Mouse (Mus musculus) heart, postnatal 0 days (tissue): ENCODE data around the gene Ppp1r12b. TPM values are rescaled to one million over a fixed set of nuclear protein-coding genes. Genes with fewer than 3 reads are reported as not detected.

Experiments used
- ATAC-seq: fragments of 200-750 bp; cut with Nextera tagmentation; 2 replicates; pipeline ENCODE4 v1.8.0; 2017; ENCODE audit warnings: low read depth, moderate number of reproducible peaks, moderate library complexity; ENCODE audit not compliant: insufficient read depth
- DNase-seq: peaks from one replicate; pipeline ENCODE4 v3.0.0-alpha.2; 2016; ENCODE audit warnings: low spot score
- H3K27ac ChIP-seq: fragments of 300-500 bp; sonication (generic); 2 replicates; pipeline ENCODE4 v1.5.1; 2014; ENCODE audit warnings: low read depth, mild to moderate bottlenecking
- H3K27me3 ChIP-seq: fragments of 300-500 bp; sonication (generic); 2 replicates; pipeline ENCODE4 v1.6.1; 2014; ENCODE audit warnings: low read length, mixed read lengths; ENCODE audit not compliant: control insufficient read depth, insufficient read depth
- H3K36me3 ChIP-seq: fragments of 300-500 bp; sonication (generic); replicated peaks from 2 replicates; pipeline ENCODE4 v1.6.1; 2014; ENCODE audit warnings: low read length, mixed read lengths; ENCODE audit not compliant: control insufficient read depth, insufficient read depth
- H3K4me1 ChIP-seq: fragments of 300-500 bp; sonication (generic); 2 replicates; pipeline ENCODE4 v1.6.1; 2014; ENCODE audit warnings: antibody characterized with exemption; ENCODE audit not compliant: control insufficient read depth, insufficient read depth
- H3K4me2 ChIP-seq: fragments of 300-500 bp; sonication (generic); 2 replicates; pipeline ENCODE4 v1.6.1; 2014; ENCODE audit warnings: low read depth, mild to moderate bottlenecking, low read length, moderate library complexity
- H3K4me3 ChIP-seq: fragments of 300-500 bp; sonication (generic); 2 replicates; pipeline ENCODE4 v1.5.1; 2014; ENCODE audit warnings: low read depth, low read length
- H3K9ac ChIP-seq: fragments of 300-500 bp; sonication (generic); replicated peaks from 2 replicates; pipeline ENCODE4 v1.6.1; 2014; ENCODE audit warnings: low read depth, low read length, mixed read lengths
- H3K9me3 ChIP-seq: fragments of 300-500 bp; sonication (generic); replicated peaks from 2 replicates; pipeline ENCODE4 v1.6.1; 2016; ENCODE audit warnings: low read length; ENCODE audit not compliant: control insufficient read depth
- CTCF ChIP-seq: IDR thresholded peaks from 2 replicates; pipeline ENCODE4 v1.5.1; 2016; ENCODE audit warnings: antibody characterized with exemption, control low read depth, low read depth
- EP300 ChIP-seq: IDR thresholded peaks from 2 replicates; pipeline ENCODE4 v1.6.1; 2016; ENCODE audit warnings: antibody characterized with exemption, low read depth
- WGBS: fragments of 180-500 bp; shearing (Covaris S2); extraction: QIAGEN DNeasy Blood & Tissue Kit; methylation state at CpG from one replicate; pipeline ENCODE4 v1.1.7; 2014; 5-methylcytosine and 5-hydroxymethylcytosine counted together
- polyA plus RNA-seq: library from polyadenylated mRNA; unstranded; fragments of >200 nt; fragmentation: Nextera tagmentation; extraction: Ambion mirVana; gene quantifications from 2 replicates; pipeline ENCODE4 v1.2.1, GENCODE M21; 2015
- total RNA-seq: library from RNA; depleted of rRNA; stranded (reverse); fragments of >200 nt; gene quantifications from 2 replicates; pipeline ENCODE4 v1.2.3, GENCODE M21; 2014; ENCODE audit warnings: low replicate concordance

Gene Ppp1r12b
- total and polyA plus RNA-seq, 2 experiments from 2014 or later = 23.0 to 69.9 TPM

DNA sequence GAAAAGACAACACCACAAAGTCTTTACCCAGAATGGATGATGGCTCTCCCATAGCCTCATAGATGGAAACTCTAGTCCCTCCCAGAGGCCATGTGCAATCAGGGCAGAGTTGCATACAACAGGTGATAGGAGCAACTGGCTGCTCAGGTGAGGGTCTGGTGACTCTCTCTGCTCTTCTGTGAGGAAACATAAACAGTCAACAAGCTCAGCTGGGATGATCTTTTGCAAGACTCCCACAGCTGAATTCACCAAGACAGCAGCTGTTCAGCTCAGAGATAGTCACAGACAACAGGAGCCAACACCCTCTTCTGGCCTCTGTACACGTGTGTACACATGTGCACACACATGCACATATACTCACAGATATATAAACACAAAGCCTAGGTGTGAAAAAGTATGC is 17.5 kb downstream of the Ppp1r12b start:
- Histone ChIP-seq H3K4me2 (no peak overlapping the region), H3K9me3 (no peaks in the 10 kb centered on the region), H3K4me3 (no peak overlapping the region), H3K36me3 (no peaks in the 10 kb centered on the region), H3K9ac (no peak overlapping the region), H3K27ac (peak overlapping the region; percentile 12; the same call in 1 of the 2 replicates), H3K4me1 (peaks cover 44% of the 10 kb centered on the region), H3K27me3 (no peaks in the 10 kb centered on the region)
- DNase-seq = no peak
- ATAC-seq = no peak
- TF ChIP-seq EP300 (no peak), CTCF (no peak)
- 85% methylated on average over 1 of the region's 1 CpGs for WGBS

DNA sequence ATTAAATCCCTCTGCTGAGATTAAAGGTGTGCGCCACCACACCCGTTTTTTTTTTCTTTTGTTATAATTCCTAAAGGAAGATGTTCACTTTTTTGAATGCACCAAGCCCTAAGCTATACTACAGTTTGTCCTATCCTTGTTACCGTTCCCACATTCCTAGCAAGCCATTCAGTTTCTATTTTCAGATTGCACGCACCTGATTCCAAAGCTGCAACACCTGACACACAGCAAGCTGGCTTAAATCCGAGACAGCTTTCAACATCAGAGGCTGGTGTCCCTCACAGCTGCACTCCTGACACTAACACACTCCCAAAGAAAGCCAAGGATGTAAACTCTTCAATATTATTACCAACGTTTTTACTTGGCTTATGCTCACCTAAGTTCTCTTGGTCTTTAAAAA is 19.4 kb downstream of the Ppp1r12b start:
- DNase-seq = no peak
- peaks cover 57% of the 10 kb centered on the region for H3K4me1 ChIP-seq
- H3K27me3 ChIP-seq = no peaks in the 10 kb centered on the region
- H3K36me3 ChIP-seq = no peaks in the 10 kb centered on the region
- no peak overlapping the region for H3K4me2 ChIP-seq
- TF ChIP-seq EP300 (peak; percentile 52; the same call in 1 of the 2 replicates), CTCF (no peak)
- no peak overlapping the region for H3K4me3 ChIP-seq
- H3K9ac ChIP-seq = no peak overlapping the region
- peak; percentile 55 for ATAC-seq
- H3K9me3 ChIP-seq = no peaks in the 10 kb centered on the region
- 48% methylated on average over 6 of the region's 6 CpGs for WGBS
- peak overlapping the region; percentile 91 for H3K27ac ChIP-seq

DNA sequence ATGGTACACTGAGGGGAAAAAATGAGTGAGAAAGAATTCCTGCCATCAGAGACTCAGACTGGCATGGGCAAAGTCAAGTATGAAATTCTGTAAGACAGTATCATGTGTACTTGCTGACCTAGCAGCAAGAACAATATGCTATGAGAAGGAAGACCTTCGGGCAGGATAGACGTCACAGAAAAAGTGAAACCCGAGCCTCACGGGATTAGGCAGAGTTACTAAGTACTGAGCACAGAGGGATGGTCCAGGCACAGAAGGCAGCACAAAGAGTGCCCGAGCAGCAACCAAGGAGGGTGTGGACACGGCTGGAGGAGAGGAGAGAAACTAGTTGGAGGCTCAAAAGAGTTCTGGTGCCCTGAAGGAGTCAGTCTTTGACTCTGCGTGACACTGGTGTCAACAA is 23.3 kb downstream of the Ppp1r12b start:
- peak; percentile 56 for DNase-seq
- Histone ChIP-seq H3K9me3 (no peaks in the 10 kb centered on the region), H3K9ac (peak overlapping the region; percentile 37; the same call in 1 of the 2 replicates), H3K4me3 (no peak overlapping the region), H3K27ac (peak overlapping the region; percentile 91), H3K27me3 (no peaks in the 10 kb centered on the region), H3K36me3 (no peaks in the 10 kb centered on the region), H3K4me2 (peak overlapping the region; percentile 32), H3K4me1 (peaks cover 49% of the 10 kb centered on the region)
- TF ChIP-seq CTCF = no peak
- no peak for TF ChIP-seq EP300
- 21% methylated on average over 7 of the region's 7 CpGs for WGBS
- ATAC-seq = peak; percentile 47; the same call in 1 of the 2 replicates

DNA sequence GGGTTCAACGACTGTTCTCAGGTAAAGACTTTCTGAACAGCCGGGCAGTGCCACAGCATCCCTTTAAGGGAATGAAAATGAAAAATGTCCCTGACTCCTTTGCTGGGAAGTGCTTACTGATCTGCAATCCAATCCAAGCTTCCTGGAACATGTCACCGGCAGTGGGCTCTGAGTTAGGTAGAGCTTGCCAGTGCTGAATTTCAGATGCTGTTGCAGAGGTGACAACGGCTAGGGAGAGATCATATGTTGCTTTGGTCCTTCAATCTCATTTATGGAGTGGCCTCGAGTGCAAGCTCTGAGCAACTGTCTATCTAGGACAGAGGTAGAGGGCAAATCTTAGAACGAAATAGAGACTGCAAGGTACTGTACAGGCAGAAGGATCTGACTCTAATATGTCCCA is 36.7 kb downstream of the Ppp1r12b start:
- no peak overlapping the region for H3K4me3 ChIP-seq
- peak; percentile 48; the same call in 1 of the 2 replicates for ATAC-seq
- H3K4me2 ChIP-seq = no peak overlapping the region
- H3K36me3 ChIP-seq = no peaks in the 10 kb centered on the region
- no peak for DNase-seq
- peaks cover 25% of the 10 kb centered on the region for H3K4me1 ChIP-seq
- H3K27me3 ChIP-seq = no peaks in the 10 kb centered on the region
- no peaks in the 10 kb centered on the region for H3K9me3 ChIP-seq
- peak overlapping the region; percentile 73 for H3K27ac ChIP-seq
- WGBS = 46% methylated on average over 6 of the region's 6 CpGs
- H3K9ac ChIP-seq = no peak overlapping the region
- TF ChIP-seq EP300 (no peak), CTCF (no peak)

DNA sequence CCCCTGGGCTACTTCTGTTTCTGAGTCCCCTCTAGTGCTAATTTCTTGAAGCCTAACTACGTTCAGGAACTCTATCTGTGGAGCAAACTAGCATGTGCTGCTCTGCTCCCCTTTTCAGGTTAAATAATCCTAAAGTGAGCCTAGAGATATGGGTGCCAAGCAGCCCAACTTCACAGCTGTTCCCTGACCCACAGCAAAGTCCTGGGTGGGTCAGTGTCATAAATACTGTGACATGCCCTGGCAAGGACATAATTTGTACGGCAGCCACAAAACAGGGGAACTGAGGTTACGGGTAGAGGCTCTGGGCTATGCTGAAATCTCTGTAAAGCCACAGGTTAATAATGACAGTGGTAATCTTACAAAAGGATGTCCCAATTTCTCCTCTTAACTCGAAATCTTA is 40.3 kb downstream of the Ppp1r12b start:
- Histone ChIP-seq H3K9me3 (no peaks in the 10 kb centered on the region), H3K27ac (peak overlapping the region; percentile 86), H3K4me2 (no peak overlapping the region), H3K9ac (peak overlapping the region; percentile 32), H3K4me3 (no peak overlapping the region), H3K36me3 (no peaks in the 10 kb centered on the region), H3K27me3 (no peaks in the 10 kb centered on the region), H3K4me1 (peaks cover 53% of the 10 kb centered on the region)
- ATAC-seq (no peak), DNase-seq (no peak)
- TF ChIP-seq CTCF (no peak), EP300 (no peak)
- 73% methylated on average over 4 of the region's 4 CpGs for WGBS

DNA sequence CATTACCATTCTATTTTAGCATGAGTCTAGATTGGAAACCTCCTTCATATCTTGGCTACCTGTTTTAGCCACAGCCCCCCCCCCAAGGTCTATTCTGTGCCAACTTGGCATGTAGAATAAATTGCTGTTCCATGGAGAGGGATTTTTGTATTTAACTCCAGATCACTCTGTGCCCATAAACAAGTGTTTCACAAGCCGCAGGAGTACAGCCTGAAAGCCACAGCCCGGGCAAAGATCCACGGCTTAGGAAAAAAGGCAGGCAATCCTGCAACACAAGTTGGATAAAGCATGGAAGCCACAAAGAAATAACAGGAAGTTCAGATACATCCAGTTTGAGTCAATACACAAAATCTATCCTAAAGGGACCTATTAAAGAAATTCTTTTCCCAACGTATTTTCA is 42.2 kb downstream of the Ppp1r12b start:
- no peak for ATAC-seq
- TF ChIP-seq EP300 (no peak), CTCF (no peak)
- no peaks in the 10 kb centered on the region for H3K9me3 ChIP-seq
- no peak overlapping the region for H3K9ac ChIP-seq
- peaks cover 56% of the 10 kb centered on the region for H3K4me1 ChIP-seq
- H3K4me3 ChIP-seq = no peak overlapping the region
- no peak overlapping the region for H3K4me2 ChIP-seq
- WGBS = 47% methylated on average over 4 of the region's 4 CpGs
- DNase-seq = no peak
- H3K36me3 ChIP-seq = no peaks in the 10 kb centered on the region
- no peaks in the 10 kb centered on the region for H3K27me3 ChIP-seq
- H3K27ac ChIP-seq = peak overlapping the region; percentile 86
